ENCODE assay signal across 27 mouse cellular contexts in the genomic region with DNA sequence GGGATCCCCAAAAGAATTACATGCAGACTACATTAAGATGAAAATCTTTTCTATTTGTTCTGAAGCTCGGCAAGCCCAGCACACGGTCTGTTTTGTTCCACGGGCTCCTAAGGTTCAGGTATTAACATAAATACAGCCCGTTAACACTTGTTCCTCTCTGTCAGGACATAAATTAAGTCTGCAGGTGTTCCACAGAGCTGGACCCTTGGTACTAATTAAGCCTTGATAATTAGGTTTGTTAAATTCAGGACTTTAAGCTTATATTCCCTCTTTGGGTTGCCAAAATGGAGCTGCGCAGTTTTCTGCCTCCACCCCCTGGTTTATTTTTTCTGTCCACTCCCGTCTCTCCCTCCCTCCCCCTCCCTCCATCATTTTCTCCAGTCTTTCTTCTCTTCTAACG.
DNase-seq lines count a peak whose midpoint lies in the region; ATAC-seq and TF ChIP-seq lines count a peak whose summit lies in the region.
"Had no signal": no experiment of that assay in that cellular context is flagged by ENCODE, and none has a peak within 500 bp of the region (broad histone marks: within the 10 kb centered on the region; RNA-seq: fewer than 3 reads in every experiment).

No protein-coding gene starts in this region.

- no peak overlapping the region for H3K27ac ChIP-seq in forebrain, embryonic 14.5 days (ENCODE audit: low read depth, low read length)
- no peak overlapping the region for H3K27ac ChIP-seq in forebrain, embryonic 10.5 days
- H3K27ac ChIP-seq in midbrain, embryonic 11.5 days (ENCODE audit: low read depth, low read length) = no peak overlapping the region
- no peak overlapping the region for H3K27ac ChIP-seq in midbrain, embryonic 10.5 days (replicated peaks)
- H3K27ac ChIP-seq: embryonic facial prominence, embryonic 13.5 days; embryonic facial prominence, embryonic 15.5 days; forebrain, embryonic 13.5 days had no signal

- H3K4me3 ChIP-seq in forebrain, embryonic 14.5 days (ENCODE audit: low read depth, low read length) = no peak overlapping the region
- H3K4me3 ChIP-seq in forebrain, embryonic 10.5 days = no peak overlapping the region
- no peak overlapping the region for H3K4me3 ChIP-seq in midbrain, embryonic 11.5 days (ENCODE audit: low read depth, low read length)
- no peak overlapping the region for H3K4me3 ChIP-seq in midbrain, embryonic 10.5 days
- H3K4me3 ChIP-seq: embryonic facial prominence, embryonic 13.5 days; embryonic facial prominence, embryonic 15.5 days; erythroblast, embryonic 14.5 days; forebrain, embryonic 13.5 days had no signal

- no peak for ATAC-seq in forebrain, embryonic 14.5 days
- no peak for ATAC-seq in midbrain, embryonic 11.5 days (ENCODE audit: low FRiP score)
- ATAC-seq: activated CD4-positive, CD25-positive, alpha-beta regulatory T cell, adult 4 months; CD4-positive, CD25-positive, alpha-beta regulatory T cell, adult 4 months; forebrain, embryonic 13.5 days; forebrain, embryonic 16.5 days; Patski had no signal

- H3K9me3 ChIP-seq in forebrain, embryonic 14.5 days (replicated peaks; ENCODE audit: control insufficient read depth, low read length) = no peaks in the 10 kb centered on the region
- H3K9me3 ChIP-seq in forebrain, embryonic 10.5 days = peaks cover 5% of the 10 kb centered on the region; the same call in 1 of the 2 replicates
- no peaks in the 10 kb centered on the region for H3K9me3 ChIP-seq in midbrain, embryonic 11.5 days (ENCODE audit: control insufficient read depth, low read length)
- H3K9me3 ChIP-seq in midbrain, embryonic 10.5 days (replicated peaks) = no peaks in the 10 kb centered on the region
- H3K9me3 ChIP-seq: embryonic facial prominence, embryonic 13.5 days; embryonic facial prominence, embryonic 15.5 days had no signal

- TF ChIP-seq CTCF in brain, embryonic 14.5 days (IDR thresholded peaks at IDR 0.05; ENCODE audit: borderline replicate concordance, extremely low read depth, insufficient read depth, insufficient read length) = no peak

- WGBS in forebrain, embryonic 14.5 days = 5% methylated on average over 7 of the region's 7 CpGs
- 62% methylated on average over 7 of the region's 7 CpGs for WGBS in forebrain, embryonic 10.5 days
- WGBS in midbrain, embryonic 11.5 days = 72% methylated on average over 7 of the region's 7 CpGs
- 85% methylated on average over 7 of the region's 7 CpGs for WGBS in midbrain, embryonic 10.5 days

- DNase-seq in forebrain, embryonic 14.5 days (ENCODE audit: low spot score) = peak; percentile 37
- DNase-seq in forebrain, embryonic 10.5 days (ENCODE audit: extremely low spot score, low spot score) = no peak
- peak; percentile 73 for DNase-seq in midbrain, embryonic 11.5 days (ENCODE audit: low spot score, missing footprints)
- DNase-seq in midbrain, embryonic 10.5 days (ENCODE audit: low spot score) = no peak
- peak; percentile 56 for DNase-seq in brain, embryonic 14.5 days (ENCODE audit: low read depth)
- DNase-seq in hindlimb bud, embryonic 11.5 days (ENCODE audit: extremely low spot score, low read depth, low spot score) = peak; percentile 26
- DNase-seq in layer of hippocampus, postnatal 25 days (ENCODE audit: extremely low spot score in 1 of 2, low spot score in 1 of 2) = no peak
- DNase-seq: adrenal gland, adult 8-10 months; adrenal gland, postnatal 14 days; adrenal gland, postnatal 36 days; B cell, adult 2 months; cerebellum, adult 11 months; cerebellum, adult 18-20 months; cerebellum, adult 8-10 months; cerebellum, adult 9-11 months; cerebellum, postnatal 14 days; cerebellum, postnatal 36 days; embryo, embryonic 11 days had no signal

- no peak overlapping the region for H3K4me2 ChIP-seq in forebrain, embryonic 14.5 days (ENCODE audit: low read length)
- H3K4me2 ChIP-seq in midbrain, embryonic 11.5 days = no peak overlapping the region
- H3K4me2 ChIP-seq: embryonic facial prominence, embryonic 13.5 days; embryonic facial prominence, embryonic 15.5 days; forebrain, embryonic 13.5 days had no signal

- H3K27me3 ChIP-seq in forebrain, embryonic 14.5 days (replicated peaks; ENCODE audit: control insufficient read depth, insufficient read depth, low read length) = no peaks in the 10 kb centered on the region
- H3K27me3 ChIP-seq in forebrain, embryonic 10.5 days (ENCODE audit: poor library complexity, severe bottlenecking) = peaks cover 14% of the 10 kb centered on the region
- no peaks in the 10 kb centered on the region for H3K27me3 ChIP-seq in midbrain, embryonic 11.5 days (ENCODE audit: control insufficient read depth, insufficient read depth, low read length)
- no peaks in the 10 kb centered on the region for H3K27me3 ChIP-seq in midbrain, embryonic 10.5 days (ENCODE audit: low read depth, poor library complexity, severe bottlenecking)
- H3K27me3 ChIP-seq: embryonic facial prominence, embryonic 13.5 days; embryonic facial prominence, embryonic 15.5 days; forebrain, embryonic 13.5 days; Patski had no signal

- H3K9ac ChIP-seq in forebrain, embryonic 14.5 days (ENCODE audit: low read length) = no peak overlapping the region
- no peak overlapping the region for H3K9ac ChIP-seq in midbrain, embryonic 11.5 days (ENCODE audit: low read length)
- H3K9ac ChIP-seq: embryonic facial prominence, embryonic 13.5 days; embryonic facial prominence, embryonic 15.5 days; forebrain, embryonic 13.5 days had no signal

- no peaks in the 10 kb centered on the region for H3K4me1 ChIP-seq in forebrain, embryonic 14.5 days (ENCODE audit: control insufficient read depth, insufficient read depth, low read length)
- 0 out of 2 replicates have a peak, but pooled peaks cover 3% of the 10 kb centered on the region for H3K4me1 ChIP-seq in forebrain, embryonic 10.5 days
- H3K4me1 ChIP-seq in midbrain, embryonic 11.5 days (ENCODE audit: control insufficient read depth, insufficient read depth, low read length) = no peaks in the 10 kb centered on the region
- no peaks in the 10 kb centered on the region for H3K4me1 ChIP-seq in midbrain, embryonic 10.5 days

- H3K36me3 ChIP-seq in forebrain, embryonic 14.5 days (ENCODE audit: control insufficient read depth, insufficient read depth, low read length) = no peaks in the 10 kb centered on the region
- no peaks in the 10 kb centered on the region for H3K36me3 ChIP-seq in forebrain, embryonic 10.5 days (replicated peaks)
- no peaks in the 10 kb centered on the region for H3K36me3 ChIP-seq in midbrain, embryonic 11.5 days (ENCODE audit: control insufficient read depth, insufficient read depth, low read length)
- no peaks in the 10 kb centered on the region for H3K36me3 ChIP-seq in midbrain, embryonic 10.5 days
- H3K36me3 ChIP-seq: embryonic facial prominence, embryonic 13.5 days; embryonic facial prominence, embryonic 15.5 days; G1E had no signal

- TF ChIP-seq POLR2A in brain, embryonic 14.5 days (IDR thresholded peaks at IDR 0.05; ENCODE audit: borderline replicate concordance, extremely low read depth, insufficient read depth, insufficient read length, poor library complexity, severe bottlenecking) = no peak

Comparison
In these comparisons a context has a peak if more than half of its experiments do, and no peak if none do; other contexts are left out.
1. DNase-seq: peak in forebrain, embryonic 14.5 days (single experiment), midbrain, embryonic 11.5 days (single experiment), brain, embryonic 14.5 days (single experiment) and hindlimb bud, embryonic 11.5 days (single experiment); none in forebrain, embryonic 10.5 days (single experiment), midbrain, embryonic 10.5 days (single experiment) and layer of hippocampus, postnatal 25 days (0 of 2).